Mouse (Mus musculus): ENCODE measurements around the gene Cdh15. TPM values are rescaled to one million over a fixed set of nuclear protein-coding genes. Genes with fewer than 3 reads are reported as not detected.

Cdh15 gene
- polyA plus RNA-seq, 1 experiment from 2014 or later = 0.67 TPM

GRCm38 (mm10) chr8:122864719-122865129 lies 17.0 kb downstream of the Cdh15 start:
- Histone ChIP-seq H3K27me3 (ENCODE audit: control insufficient read depth, insufficient read depth, low read length) (no peaks in the 10 kb centered on the region), H3K9ac (ENCODE audit: low read depth, low read length) (no peak overlapping the region), H3K4me1 (ENCODE audit: control insufficient read depth, insufficient read depth, low read length) (no peaks in the 10 kb centered on the region), H3K9me3 (replicated peaks; ENCODE audit: control insufficient read depth, low read length) (peaks cover 8% of the 10 kb centered on the region; the same call in 1 of the 2 replicates), H3K36me3 (ENCODE audit: control insufficient read depth, insufficient read depth, low read length) (no peaks in the 10 kb centered on the region), H3K4me2 (peak overlapping the region; percentile 50), H3K27ac (ENCODE audit: low read depth, low read length) (no peak overlapping the region), H3K4me3 (ENCODE audit: low read depth, low read length) (0 out of 2 replicates have a peak overlapping the region, but pooled peaks have one; percentile 14)
- ATAC-seq (replicated peaks; ENCODE audit: insufficient number of reproducible peaks, low FRiP score, low TSS enrichment) = no peak
- 54% methylated on average over 26 of the region's 26 CpGs for WGBS (ENCODE audit: insufficient replicate concordance)

DNA sequence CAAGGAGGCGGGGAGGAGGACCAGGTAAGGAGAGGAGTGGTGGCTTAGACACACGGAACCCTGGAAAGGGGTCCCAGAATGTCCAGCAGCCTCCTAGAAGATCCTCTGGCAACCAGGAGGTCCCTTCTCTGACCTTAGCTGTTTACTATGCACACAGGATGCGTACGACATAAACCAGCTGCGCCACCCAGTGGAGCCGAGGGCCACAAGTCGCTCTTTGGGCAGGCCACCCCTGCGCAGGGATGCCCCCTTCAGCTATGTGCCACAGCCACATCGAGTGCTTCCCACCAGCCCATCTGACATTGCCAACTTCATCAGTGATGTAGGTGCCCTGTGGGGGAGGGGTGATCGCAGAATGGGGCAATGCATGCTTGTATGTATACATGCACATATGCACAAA lies 17.7 kb downstream of the Cdh15 start:
- H3K4me1 ChIP-seq (ENCODE audit: control insufficient read depth, insufficient read depth, low read length) = no peaks in the 10 kb centered on the region
- H3K9me3 ChIP-seq (replicated peaks; ENCODE audit: control insufficient read depth, low read length) = peaks cover 8% of the 10 kb centered on the region; the same call in 1 of the 2 replicates
- no peaks in the 10 kb centered on the region for H3K36me3 ChIP-seq (ENCODE audit: control insufficient read depth, insufficient read depth, low read length)
- no peak for ATAC-seq (replicated peaks; ENCODE audit: insufficient number of reproducible peaks, low FRiP score, low TSS enrichment)
- H3K4me3 ChIP-seq (ENCODE audit: low read depth, low read length) = no peak overlapping the region
- peak overlapping the region; percentile 50 for H3K4me2 ChIP-seq
- no peak overlapping the region for H3K27ac ChIP-seq (ENCODE audit: low read depth, low read length)
- WGBS (ENCODE audit: insufficient replicate concordance) = 58% methylated on average over 10 of the region's 10 CpGs
- H3K27me3 ChIP-seq (ENCODE audit: control insufficient read depth, insufficient read depth, low read length) = peaks cover under 1% of the 10 kb centered on the region; the same call in 1 of the 2 replicates
- no peak overlapping the region for H3K9ac ChIP-seq (ENCODE audit: low read depth, low read length)

- ATAC-seq (replicated peaks; ENCODE audit: insufficient number of reproducible peaks, low FRiP score, low TSS enrichment) = no peak
- WGBS (ENCODE audit: insufficient replicate concordance) = 79% methylated on average over 8 of the region's 8 CpGs
- Histone ChIP-seq H3K27ac (ENCODE audit: low read depth, low read length) (no peak overlapping the region), H3K9me3 (replicated peaks; ENCODE audit: control insufficient read depth, low read length) (peaks cover 8% of the 10 kb centered on the region; the same call in 1 of the 2 replicates), H3K36me3 (ENCODE audit: control insufficient read depth, insufficient read depth, low read length) (no peaks in the 10 kb centered on the region), H3K9ac (ENCODE audit: low read depth, low read length) (no peak overlapping the region), H3K4me2 (no peak overlapping the region), H3K4me3 (ENCODE audit: low read depth, low read length) (no peak overlapping the region), H3K27me3 (ENCODE audit: control insufficient read depth, insufficient read depth, low read length) (peaks cover 3% of the 10 kb centered on the region; the same call in 1 of the 2 replicates), H3K4me1 (ENCODE audit: control insufficient read depth, insufficient read depth, low read length) (no peaks in the 10 kb centered on the region)
Measured at GRCm38 (mm10) chr8:122866231-122866630, 18.5 kb downstream of the Cdh15 start.

DNA sequence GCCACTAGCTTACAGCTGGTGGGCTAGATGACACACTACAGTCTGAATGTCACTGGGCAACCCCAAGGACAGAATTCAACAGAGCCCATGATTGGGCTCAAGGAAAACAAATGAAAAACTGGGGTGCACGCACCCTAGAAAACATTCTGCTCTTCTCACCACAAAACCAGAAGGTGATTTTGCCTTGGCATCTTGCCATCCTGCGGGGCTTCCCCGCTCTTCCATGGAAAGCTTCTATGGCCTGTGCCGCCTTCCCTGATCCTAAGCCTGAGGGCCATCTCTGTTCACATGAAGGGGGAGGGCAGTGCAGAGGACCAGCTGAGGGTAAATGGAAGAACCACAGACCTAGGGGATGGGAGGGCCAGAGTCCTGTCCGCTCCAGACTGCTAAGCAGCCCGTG lies 20.2 kb downstream of the Cdh15 start:
- no peak for ATAC-seq (replicated peaks; ENCODE audit: insufficient number of reproducible peaks, low FRiP score, low TSS enrichment)
- Histone ChIP-seq H3K4me3 (ENCODE audit: low read depth, low read length) (no peak overlapping the region), H3K27me3 (ENCODE audit: control insufficient read depth, insufficient read depth, low read length) (peaks cover 3% of the 10 kb centered on the region; the same call in 1 of the 2 replicates), H3K36me3 (ENCODE audit: control insufficient read depth, insufficient read depth, low read length) (no peaks in the 10 kb centered on the region), H3K9me3 (replicated peaks; ENCODE audit: control insufficient read depth, low read length) (peaks cover 8% of the 10 kb centered on the region; the same call in 1 of the 2 replicates), H3K27ac (ENCODE audit: low read depth, low read length) (no peak overlapping the region), H3K4me1 (ENCODE audit: control insufficient read depth, insufficient read depth, low read length) (no peaks in the 10 kb centered on the region), H3K9ac (ENCODE audit: low read depth, low read length) (no peak overlapping the region), H3K4me2 (no peak overlapping the region)
- WGBS (ENCODE audit: insufficient replicate concordance) = 83% methylated on average over 6 of the region's 6 CpGs

- Histone ChIP-seq H3K4me1 (ENCODE audit: control insufficient read depth, insufficient read depth, low read length) (no peaks in the 10 kb centered on the region), H3K36me3 (ENCODE audit: control insufficient read depth, insufficient read depth, low read length) (no peaks in the 10 kb centered on the region), H3K4me2 (peak overlapping the region; percentile 52), H3K9me3 (replicated peaks; ENCODE audit: control insufficient read depth, low read length) (peaks cover 5% of the 10 kb centered on the region; the same call in 1 of the 2 replicates), H3K27ac (ENCODE audit: low read depth, low read length) (no peak overlapping the region), H3K9ac (ENCODE audit: low read depth, low read length) (no peak overlapping the region), H3K4me3 (ENCODE audit: low read depth, low read length) (peak overlapping the region; percentile 26; the same call in 1 of the 2 replicates), H3K27me3 (ENCODE audit: control insufficient read depth, insufficient read depth, low read length) (peaks cover 3% of the 10 kb centered on the region; the same call in 1 of the 2 replicates)
- ATAC-seq (replicated peaks; ENCODE audit: insufficient number of reproducible peaks, low FRiP score, low TSS enrichment) = 0 out of 2 replicates have a peak, but pooled peaks have one; percentile 29
- 12% methylated on average over 31 of the region's 31 CpGs for WGBS (ENCODE audit: insufficient replicate concordance)
Measured at GRCm38 (mm10) chr8:122870377-122870863, 22.7 kb downstream of the Cdh15 start.

- Histone ChIP-seq H3K27ac (ENCODE audit: low read depth, low read length) (no peak overlapping the region), H3K27me3 (ENCODE audit: control insufficient read depth, insufficient read depth, low read length) (peaks cover 3% of the 10 kb centered on the region; the same call in 1 of the 2 replicates), H3K4me1 (ENCODE audit: control insufficient read depth, insufficient read depth, low read length) (no peaks in the 10 kb centered on the region), H3K9me3 (replicated peaks; ENCODE audit: control insufficient read depth, low read length) (no peaks in the 10 kb centered on the region), H3K4me2 (no peak overlapping the region), H3K4me3 (ENCODE audit: low read depth, low read length) (no peak overlapping the region), H3K36me3 (ENCODE audit: control insufficient read depth, insufficient read depth, low read length) (no peaks in the 10 kb centered on the region), H3K9ac (ENCODE audit: low read depth, low read length) (no peak overlapping the region)
- ATAC-seq (replicated peaks; ENCODE audit: insufficient number of reproducible peaks, low FRiP score, low TSS enrichment) = no peak
- 68% methylated on average over 9 of the region's 9 CpGs for WGBS (ENCODE audit: insufficient replicate concordance)
Measured at GRCm38 (mm10) chr8:122871663-122872062, 23.9 kb downstream of the Cdh15 start.

DNA sequence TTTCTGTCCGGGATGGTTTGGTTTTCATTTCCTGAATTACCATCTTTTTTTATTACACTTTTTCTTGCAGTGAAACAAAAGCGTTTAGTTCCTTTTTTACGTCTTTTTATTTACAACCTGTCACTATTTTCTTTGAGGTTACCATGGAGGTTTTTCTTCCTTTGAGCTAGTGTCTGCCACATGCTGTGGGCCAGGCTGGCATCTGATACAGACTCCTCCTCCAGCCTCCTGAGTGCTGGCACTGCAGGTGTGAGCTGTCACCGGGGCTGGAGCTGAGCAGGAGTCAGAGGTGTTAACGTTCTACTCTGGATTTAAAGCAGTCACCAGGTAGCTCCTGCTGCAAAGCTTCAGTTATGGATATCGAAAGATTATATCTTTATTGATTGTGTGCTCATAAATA lies 25.4 kb downstream of the Cdh15 start:
- ATAC-seq (replicated peaks; ENCODE audit: insufficient number of reproducible peaks, low FRiP score, low TSS enrichment) = no peak
- Histone ChIP-seq H3K4me2 (no peak overlapping the region), H3K9me3 (replicated peaks; ENCODE audit: control insufficient read depth, low read length) (no peaks in the 10 kb centered on the region), H3K27ac (ENCODE audit: low read depth, low read length) (no peak overlapping the region), H3K4me3 (ENCODE audit: low read depth, low read length) (no peak overlapping the region), H3K4me1 (ENCODE audit: control insufficient read depth, insufficient read depth, low read length) (no peaks in the 10 kb centered on the region), H3K36me3 (ENCODE audit: control insufficient read depth, insufficient read depth, low read length) (no peaks in the 10 kb centered on the region), H3K27me3 (ENCODE audit: control insufficient read depth, insufficient read depth, low read length) (peaks cover 3% of the 10 kb centered on the region; the same call in 1 of the 2 replicates), H3K9ac (ENCODE audit: low read depth, low read length) (no peak overlapping the region)
- WGBS (ENCODE audit: insufficient replicate concordance) = 44% methylated on average over 6 of the region's 6 CpGs

GRCm38 (mm10) chr8:122875186-122875585 lies 27.4 kb downstream of the Cdh15 start:
- H3K27me3 ChIP-seq (ENCODE audit: control insufficient read depth, insufficient read depth, low read length) = peaks cover 3% of the 10 kb centered on the region; the same call in 1 of the 2 replicates
- ATAC-seq (replicated peaks; ENCODE audit: insufficient number of reproducible peaks, low FRiP score, low TSS enrichment) = no peak
- no peak overlapping the region for H3K4me2 ChIP-seq
- no peaks in the 10 kb centered on the region for H3K9me3 ChIP-seq (replicated peaks; ENCODE audit: control insufficient read depth, low read length)
- H3K4me3 ChIP-seq (ENCODE audit: low read depth, low read length) = no peak overlapping the region
- H3K27ac ChIP-seq (ENCODE audit: low read depth, low read length) = no peak overlapping the region
- no peaks in the 10 kb centered on the region for H3K4me1 ChIP-seq (ENCODE audit: control insufficient read depth, insufficient read depth, low read length)
- 57% methylated on average over 5 of the region's 5 CpGs for WGBS (ENCODE audit: insufficient replicate concordance)
- no peak overlapping the region for H3K9ac ChIP-seq (ENCODE audit: low read depth, low read length)
- no peaks in the 10 kb centered on the region for H3K36me3 ChIP-seq (ENCODE audit: control insufficient read depth, insufficient read depth, low read length)

- Histone ChIP-seq H3K4me1 (ENCODE audit: control insufficient read depth, insufficient read depth, low read length) (no peaks in the 10 kb centered on the region), H3K4me2 (no peak overlapping the region), H3K36me3 (ENCODE audit: control insufficient read depth, insufficient read depth, low read length) (no peaks in the 10 kb centered on the region), H3K9me3 (replicated peaks; ENCODE audit: control insufficient read depth, low read length) (no peaks in the 10 kb centered on the region), H3K27me3 (ENCODE audit: control insufficient read depth, insufficient read depth, low read length) (no peaks in the 10 kb centered on the region), H3K27ac (ENCODE audit: low read depth, low read length) (no peak overlapping the region), H3K4me3 (ENCODE audit: low read depth, low read length) (no peak overlapping the region), H3K9ac (ENCODE audit: low read depth, low read length) (no peak overlapping the region)
- ATAC-seq (replicated peaks; ENCODE audit: insufficient number of reproducible peaks, low FRiP score, low TSS enrichment) = no peak
- 83% methylated on average over 3 of the region's 3 CpGs for WGBS (ENCODE audit: insufficient replicate concordance)
Measured at GRCm38 (mm10) chr8:122878231-122878630, 30.5 kb downstream of the Cdh15 start.
